Mouse (Mus musculus): ENCODE measurements around the gene Stox2. TPM values are rescaled to one million over a fixed set of nuclear protein-coding genes. Genes with fewer than 3 reads are reported as not detected.
A peak's percentile ranks its signal among the peaks of the same experiment; 100 is the strongest.

Gene Stox2
- total and polyA plus RNA-seq, 3 experiments, result under 0.01 TPM; not detected in 2

GRCm38 (mm10) chr8:47380075-47380474 is 66.1 kb downstream of the Stox2 start (continued):
- TF ChIP-seq GABPA (IDR thresholded peaks at IDR 0.05; ENCODE audit: low read depth, low read length), result no peak
- no peak for TF ChIP-seq E2F4 (IDR thresholded peaks at IDR 0.05; ENCODE audit: borderline replicate concordance, low read depth, low read length)

DNA sequence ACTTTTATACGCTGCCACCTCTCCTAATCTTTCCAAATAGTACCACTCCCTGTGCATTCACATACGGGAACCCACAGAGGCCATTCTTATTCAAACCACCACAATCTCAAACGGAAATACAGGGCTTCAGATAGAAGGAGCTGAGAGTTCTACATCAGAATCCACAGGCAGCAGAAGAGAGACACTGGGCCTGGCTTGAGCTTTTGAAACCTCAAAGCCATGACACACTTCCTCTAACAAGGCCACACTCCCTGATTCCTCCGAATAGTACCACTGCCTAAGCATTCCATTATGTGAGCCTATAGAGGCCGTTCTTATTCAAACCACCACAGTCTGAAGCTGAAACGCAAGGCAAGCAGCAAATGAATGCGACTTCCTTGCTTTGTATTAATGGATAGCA is 69.5 kb downstream of the Stox2 start:
- H3K9ac ChIP-seq (ENCODE audit: control insufficient read depth, low read depth, low read length, poor library complexity, severe bottlenecking), result no peak overlapping the region
- no peak for DNase-seq (ENCODE audit: low read depth, low spot score)
- H3K4me3 ChIP-seq (ENCODE audit: control insufficient read depth in 1 of 2, insufficient read depth in 1 of 2, low read depth in 2 of 2, low read length in 2 of 2), result no peak overlapping the region

GRCm38 (mm10) chr8:47373757-47374156 is 72.4 kb downstream of the Stox2 start:
- H3K4me1 ChIP-seq (ENCODE audit: control insufficient read depth in 1 of 2, insufficient read depth in 2 of 2, low read length in 2 of 2), result no peaks in the 10 kb centered on the region
- no peak overlapping the region for H3K9ac ChIP-seq (ENCODE audit: control insufficient read depth, low read depth, low read length, poor library complexity, severe bottlenecking)
- no peak overlapping the region for H3K4me3 ChIP-seq (ENCODE audit: control insufficient read depth in 1 of 2, insufficient read depth in 1 of 2, low read depth in 2 of 2, low read length in 2 of 2)
- TF ChIP-seq CHD2 (IDR thresholded peaks at IDR 0.05; ENCODE audit: low read length) (no peak), POLR2AphosphoS5 (IDR thresholded peaks at IDR 0.05; ENCODE audit: borderline replicate concordance, low read depth, low read length) (no peak), ELF1 (IDR thresholded peaks at IDR 0.05; ENCODE audit: low read depth, low read length) (no peak), EP300 (IDR thresholded peaks at IDR 0.05; ENCODE audit: low read depth in 1 of 2, low read length in 2 of 2) (no peak), MAFK (IDR thresholded peaks at IDR 0.05; ENCODE audit: borderline replicate concordance, low read depth, low read length) (no peak), RCOR1 (IDR thresholded peaks at IDR 0.05; ENCODE audit: low read depth, low read length) (no peak), TCF12 (IDR thresholded peaks at IDR 0.05; ENCODE audit: low read depth, low read length) (no peak), MYB (IDR thresholded peaks at IDR 0.05; ENCODE audit: low read depth, low read length) (no peak), E2F4 (IDR thresholded peaks at IDR 0.05; ENCODE audit: borderline replicate concordance, low read depth, low read length) (no peak), UBTF (IDR thresholded peaks at IDR 0.05; ENCODE audit: borderline replicate concordance, insufficient read depth, low read depth, low read length) (no peak), MAZ (IDR thresholded peaks at IDR 0.05; ENCODE audit: low read depth, low read length) (no peak), USF2 (IDR thresholded peaks at IDR 0.05; ENCODE audit: borderline replicate concordance in 1 of 2, insufficient read depth in 1 of 2, low read depth in 1 of 2, low read length in 2 of 2) (no peak), MEF2A (IDR thresholded peaks at IDR 0.05; ENCODE audit: extremely low read depth, insufficient replicate concordance, low read depth, low read length, poor library complexity, severe bottlenecking) (no peak), ZKSCAN1 (IDR thresholded peaks at IDR 0.05; ENCODE audit: low read depth, low read length) (no peak), SIN3A (IDR thresholded peaks at IDR 0.05; ENCODE audit: low read length) (no peak), POLR2A (IDR thresholded peaks at IDR 0.05; ENCODE audit: control insufficient read depth in 1 of 2, insufficient read depth in 1 of 2, low read depth in 1 of 2, low read length in 2 of 2, poor library complexity in 1 of 2) (no peak)
- no peaks in the 10 kb centered on the region for H3K9me3 ChIP-seq (replicated peaks; ENCODE audit: insufficient read depth, low read length)
- no peak overlapping the region for H3K27ac ChIP-seq (ENCODE audit: control insufficient read depth, low read depth, low read length)
- no peaks in the 10 kb centered on the region for H3K36me3 ChIP-seq (ENCODE audit: control insufficient read depth in 1 of 2, insufficient read depth in 2 of 2, low read length in 2 of 2)
- DNase-seq (ENCODE audit: low read depth, low spot score), result peak; percentile 3
- H3K27me3 ChIP-seq (ENCODE audit: control insufficient read depth in 1 of 2, insufficient read depth in 2 of 2, low read length in 2 of 2), result no peaks in the 10 kb centered on the region
- H3K79me2 ChIP-seq (ENCODE audit: control insufficient read depth, insufficient read depth, low read length, poor library complexity), result no peaks in the 10 kb centered on the region

More for the DNA sequence above, 69.5 kb downstream of the Stox2 start:
- H3K27me3 ChIP-seq (ENCODE audit: control insufficient read depth in 1 of 2, insufficient read depth in 2 of 2, low read length in 2 of 2), result no peaks in the 10 kb centered on the region
- H3K27ac ChIP-seq (ENCODE audit: control insufficient read depth, low read depth, low read length), result no peak overlapping the region
- no peaks in the 10 kb centered on the region for H3K9me3 ChIP-seq (replicated peaks; ENCODE audit: insufficient read depth, low read length)
- H3K4me1 ChIP-seq (ENCODE audit: control insufficient read depth in 1 of 2, insufficient read depth in 2 of 2, low read length in 2 of 2), result no peaks in the 10 kb centered on the region
- TF ChIP-seq ETS1 (IDR thresholded peaks at IDR 0.05; ENCODE audit: low read depth, low read length) (no peak), MXI1 (IDR thresholded peaks at IDR 0.05; ENCODE audit: low read depth, low read length) (no peak), TAL1 (IDR thresholded peaks at IDR 0.05; ENCODE audit: low read length) (no peak), USF2 (IDR thresholded peaks at IDR 0.05; ENCODE audit: borderline replicate concordance in 1 of 2, insufficient read depth in 1 of 2, low read depth in 1 of 2, low read length in 2 of 2) (no peak), USF1 (IDR thresholded peaks at IDR 0.05; ENCODE audit: low read depth, low read length) (no peak), MAFK (IDR thresholded peaks at IDR 0.05; ENCODE audit: borderline replicate concordance, low read depth, low read length) (no peak), SIN3A (IDR thresholded peaks at IDR 0.05; ENCODE audit: low read length) (no peak), CHD2 (IDR thresholded peaks at IDR 0.05; ENCODE audit: low read length) (no peak), ZKSCAN1 (IDR thresholded peaks at IDR 0.05; ENCODE audit: low read depth, low read length) (no peak), NRF1 (IDR thresholded peaks at IDR 0.05; ENCODE audit: insufficient read depth, low read depth, low read length, poor library complexity, severe bottlenecking) (no peak), MAZ (IDR thresholded peaks at IDR 0.05; ENCODE audit: low read depth, low read length) (no peak), POLR2A (IDR thresholded peaks at IDR 0.05; ENCODE audit: control insufficient read depth in 1 of 2, insufficient read depth in 1 of 2, low read depth in 1 of 2, low read length in 2 of 2, poor library complexity in 1 of 2) (no peak), MAX (IDR thresholded peaks at IDR 0.05; ENCODE audit: low read length) (no peak), CHD1 (IDR thresholded peaks at IDR 0.05; ENCODE audit: low read depth, low read length) (no peak), ZMIZ1 (IDR thresholded peaks at IDR 0.05; ENCODE audit: low read depth, low read length) (no peak), NELFE (IDR thresholded peaks at IDR 0.05; ENCODE audit: low read depth, low read length) (no peak), TCF12 (IDR thresholded peaks at IDR 0.05; ENCODE audit: low read depth, low read length) (no peak), HCFC1 (IDR thresholded peaks at IDR 0.05; ENCODE audit: low read depth, low read length) (no peak), SMC3 (IDR thresholded peaks at IDR 0.05; ENCODE audit: low read depth, low read length) (no peak), MEF2A (IDR thresholded peaks at IDR 0.05; ENCODE audit: extremely low read depth, insufficient replicate concordance, low read depth, low read length, poor library complexity, severe bottlenecking) (no peak)
- H3K79me2 ChIP-seq (ENCODE audit: control insufficient read depth, insufficient read depth, low read length, poor library complexity), result no peaks in the 10 kb centered on the region
- no peaks in the 10 kb centered on the region for H3K36me3 ChIP-seq (ENCODE audit: control insufficient read depth in 1 of 2, insufficient read depth in 2 of 2, low read length in 2 of 2)

Data from MEL (cell line).